Mouse (Mus musculus): ENCODE results near the gene Tmprss15. TPM values are rescaled to one million over a fixed set of nuclear protein-coding genes. Genes with fewer than 3 reads are reported as not detected.
A peak's percentile ranks its signal among the peaks of the same experiment; 100 is the strongest.

Gene Tmprss15
- polyA plus RNA-seq (2021), result not detected

GRCm38 (mm10) chr16:79090997-79091396, at the start of gene Tmprss15:
TSS of gene Tmprss15 (minus strand) at chr16:79091097.
- in situ Hi-C loops (cut with MboI; ENCODE audit: low pct_unique_long_range_greater_than_20kb), result no loop called here
- no peak for TF ChIP-seq CTCF (IDR thresholded peaks at IDR 0.05)
- ChIA-PET CTCF (no interaction called here), POLR2A (no interaction called here)
- no peaks in the 10 kb centered on the region for H3K27me3 ChIP-seq
- no peak for DNase-seq (ENCODE audit: low read depth, low spot score)
- no peak for ATAC-seq

- ChIA-PET POLR2A (no interaction called here), CTCF (no interaction called here)
- in situ Hi-C loops (cut with MboI; ENCODE audit: low pct_unique_long_range_greater_than_20kb), result no loop called here
- DNase-seq (ENCODE audit: low read depth, low spot score), result no peak
- TF ChIP-seq CTCF (IDR thresholded peaks at IDR 0.05), result no peak
- no peaks in the 10 kb centered on the region for H3K27me3 ChIP-seq
- no peak for ATAC-seq
These were observed 24.0 kb upstream of the Tmprss15 start for GRCm38 (mm10) chr16:79114879-79115278.

DNA sequence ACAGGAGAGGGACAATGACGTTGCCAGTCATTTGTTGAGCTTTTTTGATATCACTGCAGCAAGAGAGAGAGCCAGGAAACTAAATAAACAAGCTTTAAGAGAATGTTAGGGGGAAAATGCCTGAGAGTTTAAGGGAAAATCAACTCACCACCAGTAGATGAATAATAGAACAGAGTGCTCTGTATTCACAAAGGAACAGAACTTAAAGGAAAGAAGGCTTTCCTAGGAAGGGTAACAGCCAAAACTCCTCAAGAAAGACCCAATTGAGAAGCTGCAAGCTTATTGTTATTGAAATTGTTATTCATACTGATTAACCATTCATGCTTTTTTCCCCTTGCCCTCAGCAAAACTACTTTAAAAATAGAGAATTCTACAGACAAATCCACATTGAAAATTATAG, 18.6 kb upstream of the Tmprss15 start:
- no peaks in the 10 kb centered on the region for H3K27me3 ChIP-seq
- in situ Hi-C loops (cut with MboI; ENCODE audit: low pct_unique_long_range_greater_than_20kb), result no loop called here
- ChIA-PET POLR2A (no interaction called here), CTCF (no interaction called here)
- ATAC-seq (no peak), DNase-seq (ENCODE audit: low read depth, low spot score) (no peak)
- no peak for TF ChIP-seq CTCF (IDR thresholded peaks at IDR 0.05)

DNA sequence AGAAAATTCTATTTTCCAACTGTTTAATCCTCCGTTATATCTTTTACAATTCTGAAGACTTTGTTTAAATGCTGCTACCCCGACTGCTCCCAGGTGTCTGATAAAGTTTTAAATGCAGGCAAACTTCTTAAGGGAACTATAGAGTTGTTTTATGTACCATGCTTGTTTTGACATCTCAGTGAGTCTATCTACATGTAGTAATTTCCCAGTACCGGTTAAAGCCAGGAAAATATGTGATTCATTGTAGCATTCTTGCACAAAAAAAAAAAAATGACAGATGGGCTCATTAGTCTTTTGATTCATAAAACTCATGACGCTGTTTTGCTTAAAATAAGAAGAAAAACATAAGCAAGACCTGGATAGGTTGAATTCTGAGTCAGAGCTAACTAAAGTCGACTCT, 18.1 kb upstream of the Tmprss15 start:
- no peak for DNase-seq (ENCODE audit: low read depth, low spot score)
- ATAC-seq, result no peak
- POLR2A ChIA-PET, result no interaction called here
- in situ Hi-C loops (cut with MboI; ENCODE audit: low pct_unique_long_range_greater_than_20kb), result no loop called here
- no peaks in the 10 kb centered on the region for H3K27me3 ChIP-seq
- no peak for TF ChIP-seq CTCF (IDR thresholded peaks at IDR 0.05)
- CTCF ChIA-PET, result no interaction called here

GRCm38 (mm10) chr16:79100325-79100724, 9.4 kb upstream of the Tmprss15 start:
- no peak for TF ChIP-seq CTCF (IDR thresholded peaks at IDR 0.05)

GRCm38 (mm10) chr16:79098321-79098720, 7.4 kb upstream of the Tmprss15 start:
- no peak for TF ChIP-seq CTCF (IDR thresholded peaks at IDR 0.05)
- ATAC-seq, result no peak
- no peaks in the 10 kb centered on the region for H3K27me3 ChIP-seq
- POLR2A ChIA-PET, result no interaction called here
- CTCF ChIA-PET, result no interaction called here
- in situ Hi-C loops (cut with MboI; ENCODE audit: low pct_unique_long_range_greater_than_20kb), result no loop called here
- no peak for DNase-seq (ENCODE audit: low read depth, low spot score)

More at GRCm38 (mm10) chr16:79100325-79100724, 9.4 kb upstream of the Tmprss15 start:
- ATAC-seq (no peak), DNase-seq (ENCODE audit: low read depth, low spot score) (no peak)
- in situ Hi-C loops (cut with MboI; ENCODE audit: low pct_unique_long_range_greater_than_20kb), result no loop called here
- CTCF ChIA-PET, result no interaction called here
- H3K27me3 ChIP-seq, result no peaks in the 10 kb centered on the region
- POLR2A ChIA-PET, result no interaction called here

- DNase-seq (ENCODE audit: low read depth, low spot score), result no peak
- no peak for ATAC-seq
- ChIA-PET POLR2A (no interaction called here), CTCF (no interaction called here)
- no peaks in the 10 kb centered on the region for H3K27me3 ChIP-seq
- in situ Hi-C loops (cut with MboI; ENCODE audit: low pct_unique_long_range_greater_than_20kb), result no loop called here
- TF ChIP-seq CTCF (IDR thresholded peaks at IDR 0.05), result no peak
These were observed 4.3 kb downstream of the Tmprss15 start for GRCm38 (mm10) chr16:79086550-79086949.

- no peak for ATAC-seq
- no peak for TF ChIP-seq CTCF (IDR thresholded peaks at IDR 0.05)
- POLR2A ChIA-PET, result no interaction called here
- CTCF ChIA-PET, result no interaction called here
- no peak for DNase-seq (ENCODE audit: low read depth, low spot score)
- in situ Hi-C loops (cut with MboI; ENCODE audit: low pct_unique_long_range_greater_than_20kb), result no loop called here
- no peaks in the 10 kb centered on the region for H3K27me3 ChIP-seq
These were observed 27.0 kb downstream of the Tmprss15 start for GRCm38 (mm10) chr16:79063848-79064247.

DNA sequence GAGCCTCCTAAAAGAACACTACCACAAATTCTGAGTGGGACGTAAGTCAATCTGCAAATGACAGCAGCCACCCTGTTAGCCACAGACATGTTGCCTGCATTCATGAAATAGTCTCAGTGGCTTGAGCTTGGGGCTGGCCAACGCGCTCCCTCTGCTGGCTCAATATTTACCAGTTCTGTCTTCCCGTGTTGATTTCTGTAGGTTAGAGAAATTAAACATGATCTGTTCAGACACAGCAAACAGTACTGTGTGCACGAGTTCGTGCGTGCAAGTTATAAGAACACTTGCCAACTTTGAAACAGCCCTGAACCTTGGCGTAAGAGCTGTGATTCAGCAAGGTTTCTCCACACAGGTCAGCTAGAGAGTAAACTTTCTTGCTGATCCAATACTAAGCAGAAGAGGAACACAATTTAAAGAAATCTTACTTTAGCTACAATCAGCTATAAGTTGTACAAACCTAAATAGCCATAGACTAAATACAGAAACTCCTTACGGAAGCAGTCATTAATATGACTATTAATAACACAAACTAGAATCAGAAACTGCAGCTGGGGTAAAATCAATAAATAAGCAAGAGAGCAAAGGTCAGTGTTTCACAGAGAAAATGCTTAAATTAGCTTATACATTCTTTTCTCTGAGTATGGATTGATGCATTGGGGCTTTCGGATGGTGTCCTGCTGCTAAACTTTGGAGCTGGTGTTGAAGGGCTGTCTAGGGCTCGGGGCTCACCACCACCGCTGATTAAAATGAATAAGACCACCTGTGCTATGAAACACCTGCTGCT, 31.9 kb downstream of the Tmprss15 start:
- in situ Hi-C loops (cut with MboI; ENCODE audit: low pct_unique_long_range_greater_than_20kb), result no loop called here
- ATAC-seq, result no peak

DNA sequence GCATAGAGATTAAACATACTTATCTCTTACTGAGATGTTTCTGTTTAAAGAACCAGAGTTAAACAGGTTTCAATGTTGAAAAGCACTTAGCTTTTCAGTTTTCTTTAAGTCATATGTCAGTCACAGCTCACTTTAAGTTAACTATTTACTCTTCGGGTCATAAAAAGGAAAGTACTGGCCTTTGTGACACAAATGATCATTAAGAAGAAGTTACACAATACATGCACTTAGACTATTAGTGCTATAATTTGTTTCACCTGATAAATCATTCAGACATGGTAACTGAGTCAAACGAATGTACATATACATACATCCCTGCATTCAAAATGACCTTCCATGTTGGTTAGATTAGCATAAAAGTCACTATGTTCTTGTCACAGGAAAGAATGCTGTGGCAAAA, 58.3 kb downstream of the Tmprss15 start:
- H3K27me3 ChIP-seq, result peaks cover 5% of the 10 kb centered on the region
- no peak for ATAC-seq
- ChIA-PET POLR2A (no interaction called here), CTCF (no interaction called here)
- no peak for DNase-seq (ENCODE audit: low read depth, low spot score)
- in situ Hi-C loops (cut with MboI; ENCODE audit: low pct_unique_long_range_greater_than_20kb), result no loop called here
- no peak for TF ChIP-seq CTCF (IDR thresholded peaks at IDR 0.05)

More for the DNA sequence above, 31.9 kb downstream of the Tmprss15 start:
- peak; percentile 37 for TF ChIP-seq CTCF (IDR thresholded peaks at IDR 0.05)
- CTCF ChIA-PET, result interaction anchor here (0.6 to 0.7 kb wide), 2 partner anchors 30 to 97 kb away, joined by 3 to 4 read pairs; no protein-coding TSS in a partner anchor
- no peaks in the 10 kb centered on the region for H3K27me3 ChIP-seq
- POLR2A ChIA-PET, result no interaction called here
- DNase-seq (ENCODE audit: low read depth, low spot score), result no peak

DNA sequence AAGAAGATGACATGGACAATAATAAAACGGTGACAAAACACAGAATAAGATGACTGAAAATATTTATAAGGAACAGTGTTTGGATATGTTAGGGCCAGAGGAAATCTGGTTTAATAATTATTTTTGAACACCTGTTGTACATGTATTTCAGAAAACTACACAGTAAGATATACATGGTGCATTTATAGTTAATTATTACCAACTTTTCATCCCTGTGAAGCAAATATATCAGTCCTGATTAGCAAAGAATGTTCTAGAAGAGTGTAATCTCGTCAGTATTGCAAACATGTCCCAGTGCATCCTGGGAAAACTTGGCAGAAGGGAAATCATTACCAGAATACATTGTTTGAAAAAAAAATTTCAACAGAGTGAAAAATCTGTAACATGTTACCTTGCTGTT, 88.1 kb downstream of the Tmprss15 start:
- ChIA-PET CTCF (no interaction called here), POLR2A (no interaction called here)
- DNase-seq (ENCODE audit: low read depth, low spot score), result no peak
- no peak for TF ChIP-seq CTCF (IDR thresholded peaks at IDR 0.05)
- no peak for ATAC-seq
- in situ Hi-C loops (cut with MboI; ENCODE audit: low pct_unique_long_range_greater_than_20kb), result no loop called here
- peaks cover 3% of the 10 kb centered on the region for H3K27me3 ChIP-seq

GRCm38 (mm10) chr16:79001679-79002078, 89.2 kb downstream of the Tmprss15 start:
- no peak for TF ChIP-seq CTCF (IDR thresholded peaks at IDR 0.05)
- DNase-seq (ENCODE audit: low read depth, low spot score) (no peak), ATAC-seq (no peak)
- CTCF ChIA-PET, result no interaction called here
- in situ Hi-C loops (cut with MboI; ENCODE audit: low pct_unique_long_range_greater_than_20kb), result no loop called here
- POLR2A ChIA-PET, result no interaction called here
- peaks cover 3% of the 10 kb centered on the region for H3K27me3 ChIP-seq
